Mouse (Mus musculus) CH12.LX (cell line): ENCODE data around the gene Ptges. TPM values are rescaled to one million over a fixed set of nuclear protein-coding genes. Genes with fewer than 3 reads are reported as not detected.

ENCODE experiments used
- DNase-seq: peaks from one replicate; pipeline ENCODE4 v3.0.0-alpha.2; 2013; ENCODE audit errors: extremely low read depth
- H3K27ac ChIP-seq: 2 replicates; pipeline ENCODE4 v1.5.1; 2012; ENCODE audit warnings: low read depth, mild to moderate bottlenecking, control low read depth, moderate library complexity; ENCODE audit not compliant: insufficient read depth
- H3K27me3 ChIP-seq: replicated peaks from 2 replicates; pipeline ENCODE3; 2012; ENCODE audit warnings: inconsistent platforms
- H3K36me3 ChIP-seq, 2 experiments: replicated peaks in 1 of 2; 2 replicates each; pipeline versions ENCODE3 to v1.6.1; 2012; ENCODE audit warnings: inconsistent platforms in 1 of 2, low read length in 1 of 2, mild to moderate bottlenecking in 1 of 2, mixed read lengths in 1 of 2, moderate library complexity in 1 of 2; ENCODE audit not compliant: control insufficient read depth in 1 of 2, insufficient read depth in 1 of 2
- H3K4me1 ChIP-seq, 2 experiments: 2 replicates each; pipeline ENCODE4 v1.6.1; 2012; ENCODE audit warnings: inconsistent platforms in 1 of 2, moderate library complexity in 1 of 2; ENCODE audit not compliant: insufficient read depth in 2 of 2, control insufficient read depth in 1 of 2
- H3K4me2 ChIP-seq: 2 replicates; pipeline ENCODE4 v1.6.1; 2012; ENCODE audit warnings: low read depth, mild to moderate bottlenecking, control low read depth; ENCODE audit not compliant: poor library complexity, insufficient read depth, severe bottlenecking
- H3K4me3 ChIP-seq, 3 experiments: fragments of 150-350 bp in 1 of 3; sonication (generic) in 1 of 3; replicated peaks in 1 of 3; 2 replicates each; pipeline versions ENCODE3 to v1.5.1; 2011 to 2012; ENCODE audit warnings: low read depth in 2 of 3, low read length in 2 of 3, mild to moderate bottlenecking in 2 of 3, moderate library complexity in 2 of 3, control low read depth in 1 of 3, improper control_type of control experiment in 1 of 3, inconsistent platforms in 1 of 3, mixed read lengths in 1 of 3; ENCODE audit not compliant: poor library complexity in 1 of 3
- H3K79me2 ChIP-seq: replicated peaks from 2 replicates; pipeline ENCODE4 v1.6.1; 2012; ENCODE audit warnings: mild to moderate bottlenecking, moderate library complexity; ENCODE audit not compliant: control insufficient read depth, poor library complexity, insufficient read depth, severe bottlenecking; ENCODE audit errors: extremely low read depth
- H3K9ac ChIP-seq: 2 replicates; pipeline ENCODE4 v1.6.1; 2012; ENCODE audit warnings: low read depth, mild to moderate bottlenecking, control low read depth, moderate library complexity; ENCODE audit not compliant: insufficient read depth
- H3K9me3 ChIP-seq: replicated peaks from 2 replicates; pipeline ENCODE3; 2012; ENCODE audit warnings: low read length, inconsistent platforms, mixed read lengths
- BHLHE40 ChIP-seq: IDR thresholded peaks from 2 replicates; pipeline ENCODE4 v1.6.1; 2011; ENCODE audit warnings: mild to moderate bottlenecking, low read depth, low read length, improper control_type of control experiment
- CHD1 ChIP-seq: IDR thresholded peaks from 2 replicates; pipeline ENCODE4 v1.6.1; 2012; ENCODE audit warnings: low read depth, low read length, improper control_type of control experiment, inconsistent platforms
- CHD2 ChIP-seq: IDR thresholded peaks from 2 replicates; pipeline ENCODE4 v1.6.1; 2011; ENCODE audit warnings: low read length, improper control_type of control experiment
- CTCF ChIP-seq, 2 experiments: IDR thresholded peaks in 1 of 2; conservative IDR thresholded peaks in 1 of 2; 2 replicates each; pipeline ENCODE4 v1.5.1; 2011 to 2012; ENCODE audit warnings: low read depth in 2 of 2, low read length in 2 of 2, improper control_type of control experiment in 1 of 2, inconsistent platforms in 1 of 2, mild to moderate bottlenecking in 1 of 2, moderate library complexity in 1 of 2
- E2F4 ChIP-seq: IDR thresholded peaks from 2 replicates; pipeline ENCODE4 v1.6.1; 2011; ENCODE audit warnings: low read depth, low read length, improper control_type of control experiment; ENCODE audit not compliant: insufficient replicate concordance
- ELF1 ChIP-seq: IDR thresholded peaks from 2 replicates; pipeline ENCODE4 v1.6.1; 2014; ENCODE audit warnings: low read depth, mild to moderate bottlenecking, inconsistent platforms, low read length, improper control_type of control experiment
- EP300 ChIP-seq: IDR thresholded peaks from 2 replicates; pipeline ENCODE4 v1.6.1; 2011; ENCODE audit warnings: low read length, improper control_type of control experiment
- ETS1 ChIP-seq: conservative IDR thresholded peaks from 2 replicates; pipeline ENCODE4 v1.6.1; 2012; ENCODE audit warnings: low read depth, mild to moderate bottlenecking, inconsistent platforms, low read length, improper control_type of control experiment, moderate library complexity
- GABPA ChIP-seq: IDR thresholded peaks from 2 replicates; pipeline ENCODE4 v1.6.1; 2012; ENCODE audit warnings: low read depth, low read length, improper control_type of control experiment, inconsistent platforms; ENCODE audit not compliant: insufficient replicate concordance
- HCFC1 ChIP-seq: IDR thresholded peaks from 2 replicates; pipeline ENCODE4 v1.6.1; 2012; ENCODE audit warnings: low read depth, mild to moderate bottlenecking, inconsistent platforms, low read length, improper control_type of control experiment
- IRF4 ChIP-seq: IDR thresholded peaks from 2 replicates; pipeline ENCODE4 v1.6.1; 2014; ENCODE audit warnings: low read depth, mild to moderate bottlenecking, inconsistent platforms, low read length, improper control_type of control experiment
- JUN ChIP-seq: IDR thresholded peaks from 2 replicates; pipeline ENCODE4 v1.6.1; 2011; ENCODE audit warnings: low read depth, mild to moderate bottlenecking, low read length, improper control_type of control experiment, moderate library complexity; ENCODE audit not compliant: insufficient read depth
- JUND ChIP-seq: conservative IDR thresholded peaks from 2 replicates; pipeline ENCODE4 v1.6.1; 2011; ENCODE audit warnings: low read depth, low read length, improper control_type of control experiment
- KAT2A ChIP-seq: IDR thresholded peaks from 2 replicates; pipeline ENCODE4 v1.6.1; 2012; ENCODE audit warnings: low read length, improper control_type of control experiment, inconsistent platforms; ENCODE audit not compliant: insufficient replicate concordance
- MAFK ChIP-seq: IDR thresholded peaks from 2 replicates; pipeline ENCODE4 v1.6.1; 2011; ENCODE audit warnings: low read length, improper control_type of control experiment; ENCODE audit not compliant: insufficient replicate concordance
- MAX ChIP-seq: IDR thresholded peaks from 2 replicates; pipeline ENCODE4 v1.6.1; 2011; ENCODE audit warnings: low read length, improper control_type of control experiment
- MAZ ChIP-seq: IDR thresholded peaks from 2 replicates; pipeline ENCODE4 v1.6.1; 2012; ENCODE audit warnings: low read depth, mild to moderate bottlenecking, inconsistent platforms, low read length, improper control_type of control experiment, moderate library complexity
- MEF2A ChIP-seq: IDR thresholded peaks from 2 replicates; pipeline ENCODE4 v1.6.1; 2014; ENCODE audit warnings: low read depth, mild to moderate bottlenecking, inconsistent platforms, low read length, improper control_type of control experiment, borderline replicate concordance
- MXI1 ChIP-seq: IDR thresholded peaks from 2 replicates; pipeline ENCODE4 v1.6.1; 2011; ENCODE audit warnings: mild to moderate bottlenecking, low read depth, low read length, improper control_type of control experiment
- MYC ChIP-seq: IDR thresholded peaks from 2 replicates; pipeline ENCODE4 v1.6.1; 2011; ENCODE audit warnings: low read depth, mild to moderate bottlenecking, improper control_type of control experiment, low read length
- NELFE ChIP-seq: IDR thresholded peaks from 2 replicates; pipeline ENCODE4 v1.6.1; 2011; ENCODE audit warnings: low read depth, low read length, improper control_type of control experiment
- NRF1 ChIP-seq: IDR thresholded peaks from 2 replicates; pipeline ENCODE4 v1.6.1; 2014; ENCODE audit warnings: low read depth, mild to moderate bottlenecking, inconsistent platforms, low read length, improper control_type of control experiment, moderate library complexity
- PAX5 ChIP-seq: IDR thresholded peaks from 2 replicates; pipeline ENCODE4 v1.6.1; 2012; ENCODE audit warnings: low read length, inconsistent platforms, mixed read lengths
- POLR2A ChIP-seq: IDR thresholded peaks from 2 replicates; pipeline ENCODE4 v1.6.1; 2011; ENCODE audit warnings: low read depth, mild to moderate bottlenecking, improper control_type of control experiment, low read length
- POLR2AphosphoS2 ChIP-seq: IDR thresholded peaks from 2 replicates; pipeline ENCODE4 v1.6.1; 2011; ENCODE audit warnings: low read depth, low read length, improper control_type of control experiment
- RAD21 ChIP-seq: IDR thresholded peaks from 2 replicates; pipeline ENCODE4 v1.6.1; 2011; ENCODE audit warnings: low read depth, mild to moderate bottlenecking, low read length, improper control_type of control experiment, moderate library complexity
- RCOR1 ChIP-seq: conservative IDR thresholded peaks from 2 replicates; pipeline ENCODE4 v1.6.1; 2012; ENCODE audit warnings: low read depth, mild to moderate bottlenecking, inconsistent platforms, low read length, improper control_type of control experiment
- SIN3A ChIP-seq: IDR thresholded peaks from 2 replicates; pipeline ENCODE4 v1.6.1; 2012; ENCODE audit warnings: low read length, improper control_type of control experiment, inconsistent platforms
- SMC3 ChIP-seq: IDR thresholded peaks from 2 replicates; pipeline ENCODE4 v1.6.1; 2011; ENCODE audit warnings: low read depth, low read length, improper control_type of control experiment
- TBP ChIP-seq: conservative IDR thresholded peaks from 2 replicates; pipeline ENCODE4 v1.6.1; 2011; ENCODE audit warnings: low read depth, low read length, improper control_type of control experiment
- TCF12 ChIP-seq: IDR thresholded peaks from 2 replicates; pipeline ENCODE4 v1.6.1; 2014; ENCODE audit warnings: low read depth, mild to moderate bottlenecking, inconsistent platforms, low read length, improper control_type of control experiment
- UBTF ChIP-seq: IDR thresholded peaks from 2 replicates; pipeline ENCODE4 v1.6.1; 2012; ENCODE audit warnings: low read depth, mild to moderate bottlenecking, inconsistent platforms, low read length, improper control_type of control experiment, moderate library complexity
- USF1 ChIP-seq: IDR thresholded peaks from 2 replicates; pipeline ENCODE4 v1.6.1; 2014; ENCODE audit warnings: low read depth, mild to moderate bottlenecking, inconsistent platforms, low read length, improper control_type of control experiment
- USF2 ChIP-seq: conservative IDR thresholded peaks from 2 replicates; pipeline ENCODE4 v1.6.1; 2011; ENCODE audit warnings: low read depth, low read length, improper control_type of control experiment
- ZC3H11A ChIP-seq: IDR thresholded peaks from 2 replicates; pipeline ENCODE4 v1.6.1; 2012; ENCODE audit warnings: low read depth, mild to moderate bottlenecking, inconsistent platforms, low read length, improper control_type of control experiment
- ZKSCAN1 ChIP-seq: IDR thresholded peaks from 2 replicates; pipeline ENCODE4 v1.6.1; 2012; ENCODE audit warnings: low read depth, inconsistent platforms, low read length, improper control_type of control experiment, borderline replicate concordance
- ZMIZ1 ChIP-seq: IDR thresholded peaks from 2 replicates; pipeline ENCODE4 v1.6.1; 2012; ENCODE audit warnings: low read depth, mild to moderate bottlenecking, inconsistent platforms, low read length, improper control_type of control experiment
- ZNF384 ChIP-seq: IDR thresholded peaks from 2 replicates; pipeline ENCODE4 v1.6.1; 2012; ENCODE audit warnings: low read depth, low read length, improper control_type of control experiment, inconsistent platforms
- dilution Hi-C: fragments of 300-500 bp; cut with MboI; formaldehyde crosslinking; loops from 2 replicates; pipeline ENCODE4 v1.14.3; 2020; ENCODE audit warnings: low sequenced_read_pairs; ENCODE audit not compliant: extremely low pct_unique_long_range_greater_than_20kb, extremely low pct_ligation_motif_present
- in situ Hi-C: fragments of 300-500 bp; cut with MboI; formaldehyde crosslinking; loops from 3 replicates; pipeline ENCODE4 v1.14.3; 2019; ENCODE audit warnings: low sequenced_read_pairs, low pct_ligation_motif_present, low pct_unique_long_range_greater_than_20kb, mixed read lengths
- polyA plus RNA-seq: library from polyadenylated mRNA; unstranded; fragments of >175 nt; gene quantifications from 2 replicates; pipeline ENCODE4 v1.2.1, GENCODE M21; 2012; ENCODE audit warnings: low read depth; ENCODE audit not compliant: insufficient read length
- total RNA-seq, 2 experiments: library from RNA; depleted of rRNA; stranded (reverse); fragments of 300-350 nt in 1 of 2; fragments of >200 nt in 1 of 2; gene quantifications; 2 replicates each; pipeline ENCODE4 v1.2.3; 2012 to 2014

Ptges gene
- total and polyA plus RNA-seq, 3 experiments: 0.04 to 0.09 TPM; not detected in 1

- Histone ChIP-seq H3K79me2 (no peaks in the 10 kb centered on the region), H3K4me3 (peak overlapping the region in 1 of 3 experiments; percentile 61), H3K27me3 (peaks cover 2% of the 10 kb centered on the region), H3K36me3 (peaks cover 0 to 3% of the 10 kb centered on the region in 2 experiments), H3K27ac (peak overlapping the region; percentile 52), H3K4me1 (peaks cover 26 to 41% of the 10 kb centered on the region in 2 experiments), H3K4me2 (peak overlapping the region; percentile 87), H3K9ac (peak overlapping the region; percentile 68), H3K9me3 (peaks cover 2% of the 10 kb centered on the region)
- DNase-seq: peak; percentile 87
- dilution Hi-C loops (no loop called here), in situ Hi-C loops (no loop called here)
- TF ChIP-seq CHD1: no peak
- TF ChIP-seq NELFE: no peak
- TF ChIP-seq ZNF384: no peak
- no peak for TF ChIP-seq ZC3H11A
- no peak for TF ChIP-seq JUN
- TF ChIP-seq POLR2A: no peak
- no peak for TF ChIP-seq JUND
- TF ChIP-seq KAT2A: no peak
- TF ChIP-seq CTCF (conservative IDR thresholded peaks at IDR 0.05 in 1 of 2, IDR thresholded peaks at IDR 0.05 in 1 of 2; ENCODE audit: low read depth in 2 of 2, low read length in 2 of 2): peak; percentile 81 to 95
- no peak for TF ChIP-seq POLR2AphosphoS2
- no peak for TF ChIP-seq GABPA
- peak; percentile 19 for TF ChIP-seq RAD21
- TF ChIP-seq RCOR1: no peak
- no peak for TF ChIP-seq ZMIZ1
- no peak for TF ChIP-seq USF1
- TF ChIP-seq ZKSCAN1: no peak
- no peak for TF ChIP-seq ETS1
- TF ChIP-seq MYC: 0 out of 2 replicates have a peak, but pooled peaks have one; percentile 61
- no peak for TF ChIP-seq TCF12
- no peak for TF ChIP-seq MAX
- TF ChIP-seq IRF4: peak; percentile 25; the same call in 1 of the 2 replicates
- TF ChIP-seq EP300: no peak
- no peak for TF ChIP-seq MEF2A
- no peak; the same call in none of the 2 replicates for TF ChIP-seq MXI1
- TF ChIP-seq SIN3A: peak; percentile 59; the same call in 1 of the 2 replicates
- no peak for TF ChIP-seq ELF1
- TF ChIP-seq CHD2: no peak
- TF ChIP-seq USF2: no peak
- TF ChIP-seq HCFC1: no peak
- no peak for TF ChIP-seq MAFK
- TF ChIP-seq NRF1: 0 out of 2 replicates have a peak, but pooled peaks have one; percentile 26
- TF ChIP-seq SMC3: peak; percentile 54
- peak; percentile 75; the same call in 1 of the 2 replicates for TF ChIP-seq MAZ
- no peak for TF ChIP-seq PAX5
- TF ChIP-seq BHLHE40: peak; percentile 66
- TF ChIP-seq TBP: no peak
- TF ChIP-seq E2F4: no peak
- TF ChIP-seq UBTF: 0 out of 2 replicates have a peak, but pooled peaks have one; percentile 52
These were observed 1.6 kb downstream of the Ptges start for GRCm38 (mm10) chr2:30927844-30928628.
